ENCODE assay signal across 18 mouse cellular contexts in genomic region chr3:34764559-34764958, GRCm38 (mm10).
A peak's percentile ranks its signal among the peaks of the same experiment; 100 is the strongest.
DNase-seq lines count a peak whose midpoint lies in the region; ATAC-seq and TF ChIP-seq lines count a peak whose summit lies in the region.
"Had no signal": no experiment of that assay in that cellular context is flagged by ENCODE, and none has a peak within 500 bp of the region (broad histone marks: within the 10 kb centered on the region; RNA-seq: fewer than 3 reads in every experiment).

No protein-coding gene starts in this region.

- DNase-seq in ES-E14 (ENCODE audit: low read depth, low spot score) (no peak), ZHBTc4 (ENCODE audit: low read depth, low spot score) (peak; percentile 50)
- no peak for DNase-seq in cerebellum, postnatal 25 days
- DNase-seq in spleen, postnatal 36 days (ENCODE audit: low spot score in 2 of 2): no peak
- DNase-seq: adrenal gland, adult 2 months; adrenal gland, postnatal 10 days; adrenal gland, postnatal 25 days; cerebellum, adult 11 months; cerebellum, adult 18-20 months; cerebellum, adult 8-10 months; cerebellum, adult 9-11 months; cerebellum, postnatal 14 days had no signal

- in situ Hi-C loops in ES-E14 (cut with MboI; ENCODE audit: low sequenced_read_pairs in 2 of 2, unreplicated experiment in 2 of 2): loop anchor here in 1 of 2 experiments (25.0 kb wide), 1 partner anchor 102 kb away; the partner anchor contains the start of gene Sox2

- peak overlapping the region; percentile 90 for H3K27ac ChIP-seq in ES-Bruce4 (ENCODE audit: insufficient read depth, low read length)
- peak overlapping the region; percentile 80; the same call in 1 of the 2 replicates for H3K27ac ChIP-seq in ES-E14 (ENCODE audit: insufficient read depth, low read depth, low read length, poor library complexity, severe bottlenecking)
- no peak overlapping the region for H3K27ac ChIP-seq in forebrain, embryonic 16.5 days (ENCODE audit: low read length)
- H3K27ac ChIP-seq: embryonic facial prominence, embryonic 10.5 days; embryonic facial prominence, embryonic 12.5 days; forebrain, embryonic 13.5 days; forebrain, embryonic 15.5 days had no signal

- peak overlapping the region; percentile 49 for H3K4me3 ChIP-seq in ES-Bruce4 (ENCODE audit: low read depth, low read length)
- H3K4me3 ChIP-seq in ES-E14 (ENCODE audit: insufficient read depth in 1 of 2, low read depth in 1 of 2, low read length in 2 of 2, poor library complexity in 1 of 2, severe bottlenecking in 1 of 2): peak overlapping the region; percentile 30 to 39; a peak in 2 of 4 replicates
- H3K4me3 ChIP-seq in forebrain, embryonic 16.5 days (replicated peaks; ENCODE audit: low read length): no peak overlapping the region
- H3K4me3 ChIP-seq: embryonic facial prominence, embryonic 10.5 days; embryonic facial prominence, embryonic 12.5 days; forebrain, embryonic 13.5 days; forebrain, embryonic 15.5 days had no signal

- H3K4me1 ChIP-seq in ES-Bruce4 (ENCODE audit: control insufficient read depth, insufficient read depth, low read length) (peaks cover 5% of the 10 kb centered on the region), ES-E14 (ENCODE audit: control insufficient read depth in 2 of 2, insufficient read depth in 2 of 2, low read length in 2 of 2, poor library complexity in 1 of 2) (peaks cover 12 to 27% of the 10 kb centered on the region in 2 experiments)
- H3K4me1 ChIP-seq in forebrain, embryonic 16.5 days (replicated peaks; ENCODE audit: control insufficient read depth, insufficient read depth, low read length): no peaks in the 10 kb centered on the region
- H3K4me1 ChIP-seq: embryonic facial prominence, embryonic 10.5 days; embryonic facial prominence, embryonic 12.5 days; forebrain, embryonic 13.5 days; forebrain, embryonic 15.5 days had no signal

- 66% methylated on average over 2 of the region's 2 CpGs for WGBS in forebrain, embryonic 16.5 days

- H3K36me3 ChIP-seq in ES-Bruce4 (ENCODE audit: control insufficient read depth, insufficient read depth, low read length, poor library complexity, severe bottlenecking) (no peaks in the 10 kb centered on the region), ES-E14 (ENCODE audit: control insufficient read depth, insufficient read depth, low read length, poor library complexity, severe bottlenecking) (no peaks in the 10 kb centered on the region)
- H3K36me3 ChIP-seq in forebrain, embryonic 16.5 days (ENCODE audit: control insufficient read depth, insufficient read depth): no peaks in the 10 kb centered on the region
- H3K36me3 ChIP-seq: embryonic facial prominence, embryonic 10.5 days; embryonic facial prominence, embryonic 12.5 days; forebrain, embryonic 15.5 days had no signal

- H3K4me2 ChIP-seq in forebrain, embryonic 16.5 days (ENCODE audit: low read length): no peak overlapping the region
- H3K4me2 ChIP-seq: embryonic facial prominence, embryonic 12.5 days; forebrain, embryonic 13.5 days; forebrain, embryonic 15.5 days had no signal

- no peak for ATAC-seq in forebrain, embryonic 16.5 days
- ATAC-seq: forebrain, embryonic 13.5 days; forebrain, embryonic 15.5 days had no signal

- no peak for TF ChIP-seq POLR2A in ES-Bruce4 (IDR thresholded peaks at IDR 0.05; ENCODE audit: insufficient read depth, low read length)

- no peaks in the 10 kb centered on the region for H3K27me3 ChIP-seq in ES-Bruce4 (ENCODE audit: control insufficient read depth, insufficient read depth, low read length, poor library complexity, severe bottlenecking)
- H3K27me3 ChIP-seq in forebrain, embryonic 16.5 days (replicated peaks; ENCODE audit: control insufficient read depth, insufficient read depth, low read length): no peaks in the 10 kb centered on the region
- H3K27me3 ChIP-seq: embryonic facial prominence, embryonic 12.5 days; forebrain, embryonic 13.5 days; forebrain, embryonic 15.5 days had no signal

- H3K9me3 ChIP-seq in ES-Bruce4 (replicated peaks; ENCODE audit: control insufficient read depth, insufficient read depth, low read length, poor library complexity, severe bottlenecking) (no peaks in the 10 kb centered on the region), ES-E14 (ENCODE audit: control insufficient read depth, insufficient read depth, low read depth, low read length) (no peaks in the 10 kb centered on the region)
- H3K9me3 ChIP-seq in forebrain, embryonic 16.5 days (ENCODE audit: control insufficient read depth, low read length): no peaks in the 10 kb centered on the region
- H3K9me3 ChIP-seq: embryonic facial prominence, embryonic 10.5 days; embryonic facial prominence, embryonic 12.5 days; forebrain, embryonic 13.5 days; forebrain, embryonic 15.5 days had no signal

- H3K9ac ChIP-seq in ES-Bruce4 (ENCODE audit: low read depth, poor library complexity, severe bottlenecking): no peak overlapping the region; the same call in none of the 2 replicates
- H3K9ac ChIP-seq in ES-E14 (ENCODE audit: insufficient read depth, low read depth, low read length, poor library complexity, severe bottlenecking): peak overlapping the region; percentile 33; the same call in 1 of the 2 replicates
- H3K9ac ChIP-seq in forebrain, embryonic 16.5 days (replicated peaks; ENCODE audit: low read depth, low read length): no peak overlapping the region
- H3K9ac ChIP-seq: embryonic facial prominence, embryonic 12.5 days; forebrain, embryonic 13.5 days; forebrain, embryonic 15.5 days had no signal

- no peak for TF ChIP-seq CTCF in ES-Bruce4 (IDR thresholded peaks at IDR 0.05; ENCODE audit: low read depth, low read length)

- peak; percentile 86 for TF ChIP-seq EP300 in ES-Bruce4 (IDR thresholded peaks at IDR 0.05; ENCODE audit: insufficient read depth, low read depth, low read length)

TF ChIP-seq in ES-E14, 5 proteins besides CTCF, POLR2A, EP300 and RAD21:
- TF ChIP-seq ZC3H11A (IDR thresholded peaks at IDR 0.05; ENCODE audit: borderline replicate concordance, low read depth, low read length) (no peak), MAFK (IDR thresholded peaks at IDR 0.05; ENCODE audit: insufficient read depth, low read depth, low read length) (no peak), ZNF384 (IDR thresholded peaks at IDR 0.05; ENCODE audit: low read depth, low read length) (no peak), CHD2 (IDR thresholded peaks at IDR 0.05; ENCODE audit: low read depth, low read length) (no peak)
